In genomic region chr4:128983656-128984055, GRCm38 (mm10) we compare ENCODE assay signal across 14 mouse cellular contexts. TPM values are rescaled to one million over a fixed set of nuclear protein-coding genes. Genes with fewer than 3 reads are reported as not detected.
DNase-seq lines count a peak whose midpoint lies in the region; ATAC-seq and TF ChIP-seq lines count a peak whose summit lies in the region.
"Had no signal": no experiment of that assay in that cellular context is flagged by ENCODE, and none has a peak within 500 bp of the region (broad histone marks: within the 10 kb centered on the region; RNA-seq: fewer than 3 reads in every experiment).

No protein-coding gene starts in this region.

- no peak for TF ChIP-seq POLR2A in bone marrow, adult 2 months (IDR thresholded peaks at IDR 0.05; ENCODE audit: borderline replicate concordance, control insufficient read depth, low read depth, low read length)
- no peak for TF ChIP-seq POLR2A in liver, adult 2 months (IDR thresholded peaks at IDR 0.05; ENCODE audit: extremely low read depth, insufficient read depth, low read length)

- no peaks in the 10 kb centered on the region for H3K79me2 ChIP-seq in liver, adult 2 months (ENCODE audit: control insufficient read depth, insufficient read depth, low read length)

- 34% methylated on average over 2 of the region's 2 CpGs for WGBS in bone marrow, adult 2 months
- 14% methylated on average over 2 of the region's 2 CpGs for WGBS in liver, adult 2 months

- no peak for TF ChIP-seq CTCF in bone marrow, adult 2 months (IDR thresholded peaks at IDR 0.05; ENCODE audit: control insufficient read depth, insufficient read depth, low read length)
- TF ChIP-seq CTCF in liver, adult 2 months (IDR thresholded peaks at IDR 0.05; ENCODE audit: low read depth, low read length): no peak

- peak; percentile 40 to 66 for DNase-seq in heart, adult 18-20 months
- no peak for DNase-seq in heart, postnatal 10 days
- peak; percentile 99 for DNase-seq in liver, adult 2 months (ENCODE audit: extremely low read depth, low read depth, low spot score)
- DNase-seq in frontal cortex, postnatal 25 days (ENCODE audit: low spot score in 2 of 2): no peak
- DNase-seq in ovary, postnatal 36 days (ENCODE audit: low spot score): no peak
- no peak for DNase-seq in left cerebral cortex, adult 11 months (ENCODE audit: low spot score)
- DNase-seq: cerebellum, adult 11-12 months; left cerebral cortex, postnatal 4 days; retina, postnatal 1 day had no signal

- peak; percentile 33 for ATAC-seq in megakaryocyte progenitor cell, adult 5-6 weeks (replicated peaks; ENCODE audit: poor library complexity)
- ATAC-seq: CD4-positive, CD25-positive, alpha-beta regulatory T cell, adult 4 months; midbrain, embryonic 16.5 days had no signal

- no peak overlapping the region for H3K4me3 ChIP-seq in bone marrow, adult 2 months (replicated peaks; ENCODE audit: control insufficient read depth, low read depth, low read length)
- H3K4me3 ChIP-seq in liver, adult 2 months (ENCODE audit: insufficient read depth, low read depth, low read length): no peak overlapping the region
- H3K4me3 ChIP-seq: stomach, embryonic 15.5 days had no signal

- H3K9ac ChIP-seq in liver, adult 2 months (ENCODE audit: low read depth, low read length): no peak overlapping the region
- H3K9ac ChIP-seq: stomach, embryonic 15.5 days had no signal

- H3K4me1 ChIP-seq in bone marrow, adult 2 months (ENCODE audit: control insufficient read depth, insufficient read depth, low read length): peaks cover 14% of the 10 kb centered on the region
- peaks cover 30% of the 10 kb centered on the region for H3K4me1 ChIP-seq in liver, adult 2 months (ENCODE audit: control insufficient read depth, insufficient read depth, low read length)
- H3K4me1 ChIP-seq: stomach, embryonic 15.5 days had no signal

- H3K27me3 ChIP-seq in liver, adult 2 months (ENCODE audit: control insufficient read depth, insufficient read depth, low read length): no peaks in the 10 kb centered on the region
- H3K27me3 ChIP-seq: stomach, embryonic 15.5 days had no signal

- no peaks in the 10 kb centered on the region for H3K36me3 ChIP-seq in liver, adult 2 months (ENCODE audit: control insufficient read depth, insufficient read depth, low read length)
- H3K36me3 ChIP-seq: stomach, embryonic 15.5 days had no signal

- intact Hi-C loops in heart, postnatal 10 days (cut with DNase I): no loop called here

- H3K27ac ChIP-seq in bone marrow, adult 2 months (ENCODE audit: control insufficient read depth, insufficient read depth, low read depth, low read length, poor library complexity): peak overlapping the region; percentile 8; the same call in 1 of the 2 replicates
- peak overlapping the region; percentile 96 for H3K27ac ChIP-seq in liver, adult 2 months (replicated peaks; ENCODE audit: insufficient read depth, low read depth, low read length)
- H3K27ac ChIP-seq: stomach, embryonic 15.5 days had no signal

RNA-seq across cellular contexts. Expression of gene Ak2, which starts 8.1 kb away (rescaled TPM):
- 10 to 100 TPM; 75.7 to 78.3 TPM for total RNA-seq in heart, adult 18-20 months (2021)
- 10 to 100 TPM; 91.3 to 93.4 TPM for total RNA-seq in heart, postnatal 10 days (2021)
- 72.4 and 118 TPM in 2 replicates for polyA plus RNA-seq in bone marrow, adult 2 months (2011; ENCODE audit: insufficient read depth, insufficient read length, low replicate concordance, missing spikeins)
- total RNA-seq in liver, adult 2 months (2014; rRNA removed): 194 and 232 TPM in 2 replicates
- 140 and 156 TPM in 2 replicates for polyA plus RNA-seq in liver, adult 2 months (2012; rRNA removed)
- 97.7 and 107 TPM in 2 replicates for total RNA-seq in megakaryocyte progenitor cell, adult 5-6 weeks (2015)
- total RNA-seq in megakaryocyte progenitor cell, adult 5-6 weeks (2017): 165 and 176 TPM in 2 replicates

RNA-seq across cellular contexts. Expression of gene Azin2, which starts 21.4 kb away (rescaled TPM):
- total RNA-seq in heart, adult 18-20 months (2021): 1 to 10 TPM; 2.3 to 3.5 TPM
- 1 to 10 TPM; 5.8 to 6.0 TPM for total RNA-seq in heart, postnatal 10 days (2021)
- 2.0 and 2.4 TPM in 2 replicates for polyA plus RNA-seq in bone marrow, adult 2 months (2011; ENCODE audit: insufficient read depth, insufficient read length, low replicate concordance, missing spikeins)
- total RNA-seq in liver, adult 2 months (2014; rRNA removed): 5.4 and 5.7 TPM in 2 replicates
- 0.81 and 1.7 TPM in 2 replicates for polyA plus RNA-seq in liver, adult 2 months (2012; rRNA removed)
- 0.91 and 1.7 TPM in 2 replicates for total RNA-seq in megakaryocyte progenitor cell, adult 5-6 weeks (2015)
- total RNA-seq in megakaryocyte progenitor cell, adult 5-6 weeks (2017): 2.1 and 2.2 TPM in 2 replicates

Comparison
In these comparisons a context has a peak if more than half of its experiments do, and no peak if none do; other contexts are left out.
1. DNase-seq: peak in heart, adult 18-20 months (2 of 2) and liver, adult 2 months (single experiment); none in heart, postnatal 10 days (0 of 2), frontal cortex, postnatal 25 days (0 of 2), ovary, postnatal 36 days (single experiment) and left cerebral cortex, adult 11 months (single experiment).